Mouse (Mus musculus) CH12F3 (cell line): ENCODE results near the gene Ttc39b.

Experiments
- in situ Hi-C: fragments of 300-500 bp; cut with MboI; formaldehyde crosslinking; loops from 2 replicates; pipeline ENCODE4 v1.14.3; 2020; ENCODE audit warnings: low sequenced_read_pairs

Gene Ttc39b

DNA sequence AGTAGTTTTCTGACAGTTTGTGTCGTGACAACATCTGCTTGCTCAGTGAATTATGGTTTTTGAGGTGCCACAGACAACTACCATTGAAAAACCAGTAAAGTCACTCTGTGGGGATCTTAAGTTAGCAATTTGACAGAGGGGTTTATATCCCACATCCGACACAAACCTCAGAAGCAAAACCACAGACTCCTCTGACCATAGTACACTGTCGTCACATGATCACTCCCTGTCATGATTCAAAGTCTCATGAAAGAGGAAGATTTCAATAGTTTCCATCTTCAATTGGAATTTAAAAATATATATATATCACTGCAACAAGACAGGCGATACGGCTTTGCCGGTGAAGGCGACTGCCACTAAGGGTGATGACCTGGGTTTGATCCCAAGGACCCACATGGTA, 89.9 kb downstream of the Ttc39b start:
- in situ Hi-C loops: no loop called here

DNA sequence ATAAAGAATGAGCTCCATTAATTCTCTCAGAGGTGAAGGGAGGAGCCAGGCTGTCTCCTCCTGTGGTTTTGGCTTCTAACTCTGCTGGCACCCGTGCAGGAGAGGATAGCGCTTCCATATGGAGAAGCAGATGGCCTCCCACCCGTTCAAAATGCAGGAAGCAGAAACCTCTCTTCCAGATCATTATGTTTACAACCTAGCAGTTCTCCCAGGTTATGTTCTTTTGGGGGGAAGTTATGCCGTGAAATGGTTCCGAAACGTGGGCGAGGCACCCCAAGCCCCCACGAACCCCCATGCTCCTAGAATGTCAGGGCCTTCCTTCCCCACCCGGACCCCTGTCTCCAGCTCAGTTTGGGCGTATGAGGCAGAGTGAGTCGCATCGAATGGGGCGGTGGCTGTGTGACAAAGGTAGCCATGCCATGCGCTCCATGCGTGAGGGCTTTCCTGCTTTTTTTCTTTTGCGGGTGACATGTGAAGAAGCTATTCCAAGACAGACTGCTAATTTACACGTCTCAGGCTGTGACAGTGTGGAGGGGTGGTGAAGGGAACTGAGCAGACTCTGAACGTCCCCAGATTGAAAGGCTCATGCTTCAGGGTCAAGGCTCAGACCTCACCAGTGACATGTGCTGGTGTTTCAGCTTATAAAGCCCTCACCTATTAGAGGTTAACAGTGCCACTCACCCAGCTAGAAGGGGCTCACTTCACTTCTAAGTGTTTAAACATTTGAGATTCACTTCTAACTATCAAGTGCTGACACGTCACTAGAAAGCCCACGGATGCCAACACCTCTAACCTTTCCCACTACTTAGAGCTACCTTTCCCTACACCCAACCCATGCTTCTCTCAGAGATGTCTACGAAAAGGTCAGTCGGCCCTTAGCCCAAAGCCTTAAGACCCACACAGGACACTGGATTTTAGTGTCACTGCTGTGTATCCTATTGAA, 90.6 kb downstream of the Ttc39b start:
- in situ Hi-C loops: no loop called here

DNA sequence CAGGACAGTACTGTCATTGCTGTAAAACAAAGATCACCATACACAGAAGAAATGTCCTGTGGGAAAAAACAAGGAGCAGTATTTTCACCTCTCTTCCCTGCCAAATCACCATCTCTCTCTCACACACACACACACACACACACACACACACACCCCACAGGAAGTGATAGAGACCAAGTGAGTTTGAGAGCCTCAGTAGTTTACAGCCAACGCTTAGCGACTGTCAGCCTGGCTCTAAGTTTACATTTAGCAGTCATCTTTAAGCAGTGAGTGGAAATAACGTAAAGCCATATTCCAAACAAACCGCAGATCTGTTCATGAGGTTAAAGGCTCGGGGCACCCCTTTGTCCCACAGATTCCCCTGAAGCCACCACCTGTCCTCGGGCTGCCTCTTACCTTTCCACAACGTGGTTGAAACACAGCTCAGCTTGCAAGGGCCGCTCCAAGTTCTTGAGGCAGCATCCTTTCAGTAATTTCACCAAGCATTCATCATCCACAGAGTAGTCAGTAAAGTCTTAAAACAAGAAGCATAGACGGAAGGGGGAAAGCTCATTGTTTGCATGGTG, 91.7 kb downstream of the Ttc39b start:
- in situ Hi-C loops: no loop called here

DNA sequence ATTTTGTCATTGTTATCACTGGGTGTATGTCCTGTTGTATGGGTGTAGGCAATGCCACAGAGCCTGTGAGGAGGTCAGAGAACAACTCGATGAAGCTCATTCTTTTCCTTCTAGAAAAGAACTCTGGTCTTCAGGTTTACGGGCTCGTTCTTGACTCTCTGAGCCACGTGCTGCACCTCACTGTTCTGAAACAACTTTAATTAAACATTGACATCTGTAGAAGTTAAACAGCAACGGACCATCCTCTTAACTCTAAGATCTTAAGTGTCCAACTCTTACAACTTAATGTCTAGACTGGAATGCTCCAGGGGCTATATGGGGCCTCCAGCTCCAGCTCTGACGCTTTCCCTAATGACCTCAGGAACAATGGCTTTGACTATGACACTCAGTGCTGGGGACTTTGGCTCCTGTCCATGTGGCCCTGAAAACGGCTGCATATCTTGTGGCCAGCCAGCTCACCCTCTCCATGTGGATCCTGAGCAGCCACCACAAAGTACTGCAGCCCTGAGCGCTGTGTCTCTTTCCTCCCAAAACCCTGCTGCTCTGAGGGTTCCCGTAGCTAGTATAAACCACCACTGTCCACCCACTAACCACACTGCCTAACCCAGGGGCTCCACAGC, 95.3 kb downstream of the Ttc39b start:
- in situ Hi-C loops: no loop called here

DNA sequence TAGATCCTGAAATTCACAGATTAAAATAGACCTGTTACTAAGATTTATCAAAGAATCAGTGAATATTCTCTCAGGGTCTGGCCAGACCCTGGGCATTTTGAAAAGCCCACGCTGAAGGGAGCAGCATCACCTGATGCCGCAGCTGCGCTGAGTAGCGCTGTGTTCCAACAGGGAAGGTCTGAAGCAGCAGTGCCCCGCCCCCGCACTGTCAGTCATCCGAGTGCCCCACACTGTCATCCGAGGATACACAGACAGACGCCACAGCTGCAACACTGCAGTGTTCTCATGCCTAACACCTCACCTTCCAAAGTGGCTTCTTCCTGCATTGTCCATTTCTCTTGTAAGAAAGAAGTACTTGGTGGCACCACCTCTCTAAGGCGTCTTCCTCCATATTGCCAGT, 96.0 kb downstream of the Ttc39b start:
- in situ Hi-C loops: no loop called here

DNA sequence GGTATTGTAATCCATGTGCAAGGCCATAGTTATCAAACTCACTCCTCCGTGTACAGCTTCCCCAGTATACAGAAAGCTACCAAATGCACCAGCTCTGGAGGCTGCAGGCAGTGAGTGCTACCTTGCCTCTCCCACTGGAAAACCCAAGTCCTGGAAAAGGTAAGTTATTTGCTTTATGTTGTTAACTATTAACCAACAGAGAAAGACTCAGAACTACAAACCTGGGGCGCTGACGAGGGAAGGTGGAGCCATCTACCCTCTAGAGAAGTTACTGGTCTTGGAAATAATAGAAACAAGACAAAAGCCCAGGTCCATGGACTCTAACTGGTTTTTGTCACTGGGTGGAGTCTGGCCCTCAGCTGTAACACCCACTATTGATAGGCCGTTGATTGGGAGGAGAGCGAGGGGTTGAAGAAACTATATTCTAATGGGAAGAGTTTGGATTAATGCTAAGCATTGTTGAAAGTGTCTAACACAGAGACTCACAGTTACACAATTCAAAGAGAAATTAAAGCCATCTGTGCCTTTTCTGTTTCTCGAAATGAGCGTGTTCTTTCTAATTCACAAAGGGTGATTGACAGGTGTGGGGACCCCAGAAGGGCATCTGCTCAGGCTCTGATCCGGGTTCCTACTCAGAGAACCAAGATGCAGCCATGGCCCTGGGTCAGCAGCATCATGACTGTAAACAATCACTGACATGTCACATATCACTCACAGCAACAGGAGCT, 98.3 kb downstream of the Ttc39b start:
- in situ Hi-C loops: no loop called here

DNA sequence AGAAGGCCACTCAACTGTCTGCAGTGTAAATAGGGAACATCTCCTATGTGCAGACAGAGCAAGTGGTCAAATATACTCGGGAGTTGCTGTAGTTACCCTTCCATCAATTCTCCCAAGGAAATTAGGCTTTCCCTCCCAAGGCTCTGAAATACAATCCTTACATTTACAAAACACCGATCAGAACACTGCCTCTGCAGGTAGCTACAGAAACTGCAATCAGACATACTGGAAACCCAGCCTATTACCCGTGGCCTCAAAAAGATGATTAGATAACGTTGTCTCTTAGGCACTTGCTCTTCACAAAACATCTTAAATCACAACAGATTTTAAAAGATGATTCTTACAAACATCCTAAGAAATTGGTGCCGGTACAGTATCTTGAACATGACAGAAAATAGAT, 99.8 kb downstream of the Ttc39b start:
- in situ Hi-C loops: no loop called here

DNA sequence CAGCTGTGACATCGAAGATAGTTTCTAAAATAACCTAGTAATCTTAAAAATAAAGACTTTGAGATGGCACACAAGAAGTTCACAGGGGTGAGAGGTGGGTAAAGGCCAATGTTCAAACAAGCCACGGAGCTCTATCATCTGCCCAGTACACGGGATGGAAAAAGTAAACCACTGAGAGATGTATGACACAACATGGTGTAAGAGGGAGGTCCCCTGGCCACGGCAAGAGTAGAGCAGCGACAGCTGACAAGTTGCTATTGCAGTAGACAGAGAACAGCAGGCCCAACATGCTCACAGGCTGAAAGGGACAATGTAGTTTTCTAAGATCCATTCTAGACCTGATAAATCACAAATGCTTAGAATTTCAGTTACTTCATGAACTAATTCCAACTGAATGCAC, 100.9 kb downstream of the Ttc39b start:
- in situ Hi-C loops: no loop called here

DNA sequence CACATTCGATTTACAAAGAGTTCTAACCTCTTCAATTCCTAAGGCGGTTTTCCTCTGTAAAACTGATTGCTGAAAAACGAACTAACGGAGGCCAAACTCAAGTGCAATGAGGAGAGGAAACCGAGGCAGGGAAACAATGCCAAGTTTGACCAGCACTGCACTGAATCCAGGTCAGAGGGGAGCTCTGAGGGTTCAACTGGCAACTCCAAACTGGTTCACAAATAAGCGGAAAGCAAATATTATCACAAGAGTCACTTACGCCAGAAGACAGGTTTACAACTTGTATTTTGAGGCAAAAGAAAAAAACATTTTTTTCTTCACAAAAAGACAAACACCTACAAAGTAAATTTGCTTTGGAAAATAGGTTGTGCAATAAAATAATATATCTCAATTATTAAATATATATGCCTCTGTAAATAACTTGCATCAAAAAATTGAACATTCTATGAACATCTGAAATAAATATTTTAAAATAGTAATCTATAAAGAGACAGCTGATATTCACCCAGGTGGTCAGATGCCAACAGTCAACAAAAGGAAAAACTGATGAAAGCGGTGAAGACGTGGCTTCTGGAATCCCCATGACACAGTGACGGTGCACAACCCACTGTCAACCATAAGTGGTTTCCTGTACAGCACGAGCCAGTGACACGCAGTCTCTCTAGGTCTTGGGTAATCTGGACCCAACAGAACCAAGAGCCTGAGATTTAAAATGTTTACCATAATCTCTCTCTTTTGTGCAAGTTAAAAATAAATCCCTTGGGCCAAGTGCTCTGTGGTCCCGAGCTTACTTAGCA, 103.1 kb downstream of the Ttc39b start:
- in situ Hi-C loops: no loop called here

DNA sequence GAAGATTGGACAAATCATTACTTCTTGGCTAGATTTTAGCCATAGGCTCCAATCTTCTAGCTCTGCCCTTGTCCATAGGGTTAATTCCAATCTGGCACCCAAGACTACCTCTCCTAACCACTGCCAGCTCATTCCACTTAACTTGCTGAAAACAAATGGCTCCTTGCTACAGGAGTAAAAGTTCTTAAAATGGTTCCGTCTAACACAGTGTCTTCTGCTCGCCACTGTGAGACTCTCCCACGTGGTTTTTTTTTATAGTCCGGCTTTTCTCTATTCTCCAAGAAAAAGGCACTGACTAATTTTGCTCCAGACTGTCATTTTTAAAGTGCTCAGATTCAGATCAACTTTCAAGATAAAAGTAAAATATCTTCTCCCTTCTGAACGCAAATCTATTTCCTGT, 104.8 kb downstream of the Ttc39b start:
- in situ Hi-C loops: no loop called here

DNA sequence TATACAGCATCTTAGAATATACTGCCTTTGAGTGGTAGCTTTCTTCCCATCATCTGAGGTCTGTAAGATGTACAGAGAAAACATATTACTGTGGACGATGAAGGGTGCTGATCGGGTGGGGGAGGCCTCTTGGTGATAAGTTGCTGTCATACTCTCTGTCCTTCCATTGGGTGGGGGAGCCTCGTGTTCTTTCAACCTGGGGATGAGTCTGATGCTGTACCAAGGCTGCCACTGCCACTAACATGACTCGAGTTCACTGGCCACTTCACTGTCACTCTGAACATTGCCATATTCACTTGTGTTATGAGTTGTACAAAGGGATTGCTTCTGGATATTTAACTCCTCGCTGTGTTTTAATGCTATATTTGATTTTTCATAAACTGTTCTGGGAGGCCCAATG, 106.9 kb downstream of the Ttc39b start:
- in situ Hi-C loops: no loop called here

DNA sequence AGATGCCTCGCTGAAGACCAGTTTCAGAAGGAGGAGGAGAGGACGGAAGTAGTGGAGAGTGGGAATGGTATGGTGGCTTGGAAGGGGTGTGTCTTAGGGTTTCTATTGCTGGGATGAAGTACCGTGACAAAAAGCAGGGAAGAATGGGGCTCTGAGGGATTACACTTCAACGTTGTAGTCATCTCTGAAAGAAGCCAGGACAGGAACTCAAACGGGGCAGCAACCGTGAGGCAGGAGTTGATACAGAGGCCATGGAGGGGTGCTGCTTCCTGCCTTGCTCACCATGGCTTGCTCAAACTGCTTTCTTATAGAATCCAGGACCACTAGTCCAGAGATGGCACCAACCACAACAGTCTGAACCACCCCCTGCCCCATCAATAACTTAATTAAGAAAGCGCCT, 107.7 kb downstream of the Ttc39b start:
- in situ Hi-C loops: no loop called here

DNA sequence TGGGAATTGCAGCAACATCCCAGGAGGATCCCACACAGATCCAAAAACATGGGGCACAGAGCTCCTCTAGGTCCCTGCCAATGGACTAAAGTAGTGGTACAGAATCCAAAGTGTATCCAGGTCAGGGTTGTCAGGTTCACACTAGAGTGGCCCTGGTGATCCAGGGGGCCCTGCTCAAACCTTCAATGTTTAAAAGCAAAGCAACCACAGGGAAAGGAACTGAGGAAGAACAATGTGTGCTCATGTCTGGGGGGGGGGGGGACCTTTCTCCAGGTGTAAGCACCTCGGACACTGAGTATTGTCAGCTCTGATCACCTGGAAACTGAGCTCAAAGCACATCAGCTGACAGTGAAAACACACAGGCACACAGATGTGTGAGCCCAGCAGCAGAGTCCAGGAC, 108.3 kb downstream of the Ttc39b start:
- in situ Hi-C loops: no loop called here

DNA sequence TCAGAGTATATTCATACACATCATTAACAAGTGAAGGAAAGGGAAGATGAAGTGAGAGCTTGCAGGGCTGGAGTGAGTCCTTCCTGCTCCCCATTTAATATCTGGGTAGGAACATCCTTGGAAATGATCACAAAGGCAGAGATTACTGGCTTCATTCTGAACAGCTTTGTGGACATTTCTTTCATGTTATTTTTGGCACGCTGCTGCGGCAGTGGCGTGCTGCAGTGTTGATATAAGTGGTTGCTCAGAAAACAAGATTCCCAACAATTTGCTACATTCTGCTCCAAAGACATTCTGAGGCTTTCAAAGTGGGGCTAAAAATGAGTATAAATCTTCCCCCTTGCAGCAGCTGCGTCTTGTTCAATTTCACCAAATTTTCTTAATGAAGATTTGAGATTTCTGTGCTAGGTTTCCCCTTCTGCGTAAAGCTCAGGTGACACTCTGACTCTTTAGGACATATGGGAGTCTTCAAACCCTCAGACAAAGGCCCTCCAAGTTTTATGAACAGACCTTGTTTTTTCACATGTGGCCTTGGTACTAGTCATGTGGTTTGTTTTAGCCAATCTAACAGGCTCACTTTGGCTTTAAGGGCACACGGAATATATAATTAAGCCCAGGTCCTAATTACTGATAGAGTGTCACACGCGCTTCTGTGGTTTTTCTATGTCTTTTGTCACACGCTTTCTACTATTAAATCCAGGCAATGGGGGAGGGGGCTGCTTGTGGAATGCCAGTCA, 109.1 kb downstream of the Ttc39b start:
- in situ Hi-C loops: no loop called here

DNA sequence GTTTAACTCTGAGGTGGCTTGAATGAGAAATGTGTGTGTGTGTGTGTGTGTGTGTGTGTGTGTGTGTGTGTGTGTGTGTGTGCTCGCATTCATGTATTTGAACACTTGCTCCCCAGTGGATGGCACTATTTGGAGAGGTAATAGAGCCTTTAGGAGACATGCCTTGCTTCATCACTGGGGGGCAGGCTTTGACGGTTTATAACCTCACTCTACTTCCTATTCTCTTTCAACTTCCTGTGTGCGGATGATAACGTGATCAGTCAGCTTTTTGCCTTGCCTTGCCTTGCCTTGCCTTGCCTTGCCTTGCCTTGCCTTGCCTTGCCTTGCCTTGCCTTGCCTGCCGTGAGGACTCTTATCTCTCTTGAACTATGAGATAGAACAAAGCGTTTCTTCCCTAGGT, 110.3 kb downstream of the Ttc39b start:
- in situ Hi-C loops: no loop called here

DNA sequence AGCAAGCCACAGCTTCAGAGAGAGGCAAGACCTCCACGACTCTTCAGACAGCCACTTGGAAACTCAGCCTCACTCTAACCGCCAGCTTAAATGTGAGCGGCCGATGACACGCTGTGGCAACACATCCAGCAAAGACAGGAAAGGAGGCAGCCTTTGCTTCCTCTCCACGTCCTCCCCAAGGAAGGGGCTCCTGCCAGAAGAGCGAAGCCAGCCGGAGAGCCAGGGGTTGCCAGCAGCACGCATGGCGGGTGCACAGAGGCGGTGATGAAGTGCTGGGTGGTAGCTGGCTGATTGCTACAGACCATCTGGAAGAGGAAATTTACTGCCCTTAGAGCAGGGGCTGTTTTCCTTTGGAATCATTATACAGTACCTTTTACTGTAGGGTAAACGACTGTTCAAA, 112.3 kb downstream of the Ttc39b start:
- in situ Hi-C loops: no loop called here

DNA sequence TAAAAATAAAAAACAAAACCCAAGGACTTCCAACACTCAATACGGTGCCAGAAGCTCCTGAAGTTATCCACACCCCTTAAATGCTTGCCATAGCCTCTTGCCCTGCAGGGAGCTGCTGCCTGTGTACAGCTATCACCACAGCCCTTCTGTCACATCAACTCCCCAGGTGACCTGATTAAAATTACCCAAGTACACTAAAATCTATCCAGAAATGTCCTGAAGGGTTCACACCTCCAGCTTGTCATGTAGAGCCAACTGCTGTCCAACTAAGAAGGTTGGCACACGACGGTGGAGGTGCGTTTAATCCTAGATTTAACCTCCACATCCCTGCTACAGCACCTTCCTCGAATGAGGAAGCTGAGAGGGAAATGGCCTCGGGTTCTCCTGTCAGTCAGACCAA, 113.6 kb downstream of the Ttc39b start:
- in situ Hi-C loops: no loop called here

DNA sequence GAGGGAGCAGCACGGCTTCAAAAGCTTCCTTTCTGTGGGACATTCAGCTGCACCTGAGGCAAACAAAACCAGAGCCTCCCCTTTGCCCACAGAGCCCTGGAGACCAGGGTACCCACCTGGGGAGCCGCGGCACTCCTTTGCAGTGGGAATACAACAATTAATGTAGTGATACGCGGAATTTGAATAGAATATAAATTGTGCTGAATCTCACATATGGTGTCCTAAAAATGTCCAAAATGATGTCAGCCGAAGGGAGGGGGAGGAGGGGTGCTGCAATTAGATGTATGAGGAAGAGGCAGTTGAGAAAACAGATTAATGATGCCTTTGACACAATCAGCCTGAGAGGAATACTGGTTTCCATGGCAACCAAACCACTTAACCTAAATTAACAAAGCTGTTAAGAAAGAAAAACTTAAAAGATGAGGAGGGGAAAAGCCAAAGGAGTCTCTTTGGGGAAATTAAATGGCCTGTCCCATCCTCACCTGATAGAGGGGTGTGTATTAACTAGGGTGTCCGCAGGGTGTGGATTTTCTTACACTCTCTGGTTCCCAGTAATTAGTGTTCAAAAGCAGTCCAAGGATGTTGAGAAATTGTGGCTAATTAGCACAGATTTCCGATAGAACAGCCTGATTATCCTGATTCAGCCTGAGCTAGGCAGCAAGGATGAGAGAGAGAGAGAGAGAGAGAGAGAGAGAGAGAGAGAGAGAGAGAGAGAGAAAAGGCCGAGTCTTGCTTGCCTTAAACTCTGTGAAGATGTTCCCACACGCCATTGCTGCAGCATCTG, 117.1 kb downstream of the Ttc39b start:
- in situ Hi-C loops: no loop called here

DNA sequence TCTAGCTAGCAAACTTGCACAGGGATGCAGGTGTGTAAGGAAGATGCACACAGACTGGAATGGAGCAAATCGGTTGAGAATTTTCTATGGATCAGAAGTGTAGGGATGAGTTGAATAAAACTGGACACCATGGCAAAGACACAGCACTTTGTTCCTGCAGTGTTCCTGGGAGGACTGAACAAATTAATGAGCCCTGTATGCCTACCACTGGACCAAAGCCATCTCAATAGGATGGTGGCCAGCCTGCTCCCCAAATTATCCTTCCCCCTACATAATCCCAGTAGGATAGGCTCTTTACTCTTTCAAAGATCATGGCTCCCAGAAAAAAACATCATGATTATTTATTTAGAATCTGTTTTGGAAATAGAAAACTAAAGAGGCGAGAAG, 117.6 kb downstream of the Ttc39b start:
- in situ Hi-C loops: no loop called here
